Mouse (Mus musculus): ENCODE results near the gene Slc1a2. TPM values are rescaled to one million over a fixed set of nuclear protein-coding genes. Genes with fewer than 3 reads are reported as not detected.

The Slc1a2 gene
- polyA plus RNA-seq, 1 experiment, result 570 TPM

DNA sequence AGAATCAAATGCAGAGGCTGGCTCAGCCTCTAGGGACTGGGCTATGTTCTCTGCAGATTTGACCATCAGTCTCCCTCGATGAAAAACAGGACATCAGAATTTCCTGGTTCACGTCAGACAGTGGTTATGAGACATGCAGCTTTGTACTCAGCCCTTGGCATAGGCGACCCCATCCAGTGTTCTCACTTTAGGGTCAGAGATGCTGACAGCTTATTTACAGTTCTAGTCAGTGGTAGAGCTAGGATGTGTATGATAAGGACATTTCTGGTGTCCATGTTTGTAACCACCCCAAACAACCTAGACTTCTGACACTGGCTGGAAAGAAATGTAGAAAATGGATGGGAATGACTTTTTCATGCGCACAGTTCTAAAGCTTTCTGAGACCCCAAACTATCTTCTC, 53.6 kb downstream of the Slc1a2 start:
- no peak for DNase-seq (ENCODE audit: extremely low spot score in 1 of 2, low spot score in 1 of 2)

DNA sequence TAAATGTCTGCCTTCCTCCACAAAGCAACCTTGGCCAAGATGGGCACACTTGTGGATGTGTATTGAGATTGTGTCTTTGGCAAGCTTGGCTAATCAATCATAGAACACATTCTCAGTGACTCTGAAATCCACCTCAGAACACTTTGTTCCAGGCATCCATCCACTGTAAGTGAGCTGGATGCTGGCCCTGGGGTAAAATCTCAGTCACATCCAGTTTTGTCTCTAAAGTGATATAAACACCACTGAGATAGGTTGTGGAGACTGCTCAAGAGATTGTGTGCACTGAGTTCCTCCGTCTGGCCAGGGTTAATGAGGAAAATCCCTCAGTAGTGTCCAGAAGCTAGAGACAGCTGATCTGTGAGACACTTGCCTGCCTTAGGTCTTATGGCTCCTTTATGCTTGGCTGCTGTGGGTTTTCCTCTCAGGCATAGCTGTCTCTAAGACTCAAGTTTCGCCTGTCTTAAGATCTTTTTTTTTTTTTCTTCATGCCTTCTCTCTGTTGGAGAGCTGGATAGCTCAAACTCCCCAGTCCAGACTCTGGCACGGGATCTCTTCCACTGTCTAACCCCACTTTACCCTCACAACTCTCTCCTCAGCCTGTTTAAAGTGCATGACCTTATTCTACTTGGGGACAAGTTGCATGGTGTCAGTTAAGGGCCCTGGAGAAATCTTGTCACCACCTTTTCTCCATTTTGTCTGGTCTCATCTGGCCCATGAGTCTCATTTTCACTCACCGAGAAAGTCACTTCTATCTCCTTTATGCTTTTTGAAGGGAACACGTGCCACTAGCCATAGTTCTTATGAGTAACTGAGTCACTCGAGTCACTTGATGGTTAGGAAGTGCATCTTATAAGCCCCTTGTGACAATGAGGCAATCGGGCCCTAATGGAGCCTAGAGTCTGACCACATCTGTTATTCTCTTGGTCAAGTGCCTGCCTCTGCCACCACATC, 54.5 kb downstream of the Slc1a2 start:
- DNase-seq (ENCODE audit: extremely low spot score in 1 of 2, low spot score in 1 of 2), result no peak

DNA sequence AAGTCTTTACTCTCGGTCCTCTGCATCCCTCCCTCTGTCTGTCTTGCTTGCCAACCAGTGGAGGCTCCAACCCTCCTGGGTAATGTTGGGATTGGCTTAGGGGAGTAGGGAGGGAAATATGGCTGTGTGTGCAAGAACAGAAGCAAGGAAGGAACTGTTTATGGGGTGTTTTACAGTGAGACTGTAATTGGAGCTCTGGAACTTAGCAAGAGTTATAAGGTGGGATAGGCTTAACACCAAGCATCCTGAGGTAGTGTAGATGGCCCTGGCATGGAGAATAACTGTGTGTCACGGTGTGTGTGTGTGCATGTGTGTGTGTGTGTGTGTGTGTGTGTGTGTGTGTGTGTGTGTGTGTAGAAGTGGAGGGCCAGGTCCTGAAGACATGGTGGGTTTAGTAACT, 55.9 kb downstream of the Slc1a2 start:
- DNase-seq (ENCODE audit: extremely low spot score in 1 of 2, low spot score in 1 of 2), result no peak

DNA sequence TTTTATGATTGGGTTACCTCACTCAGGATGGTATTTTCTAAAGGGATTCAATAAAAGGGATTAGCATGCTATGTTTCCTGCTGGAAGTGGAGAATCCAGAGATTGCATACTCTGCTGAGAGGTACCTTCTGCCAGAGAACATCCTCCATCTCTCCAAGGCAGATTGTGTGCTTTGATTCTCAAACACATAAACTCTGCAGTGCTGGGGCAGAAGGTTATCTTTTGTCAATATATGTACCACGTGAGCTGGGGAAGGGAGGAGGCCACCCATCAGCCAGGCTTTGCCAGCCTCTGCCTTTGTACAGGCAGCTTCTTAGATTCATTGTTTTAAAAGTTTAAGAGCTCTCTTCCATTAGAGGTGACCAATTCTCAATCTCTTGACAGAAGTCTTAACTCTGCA, 57.3 kb downstream of the Slc1a2 start:
- DNase-seq (ENCODE audit: extremely low spot score in 1 of 2, low spot score in 1 of 2), result no peak

DNA sequence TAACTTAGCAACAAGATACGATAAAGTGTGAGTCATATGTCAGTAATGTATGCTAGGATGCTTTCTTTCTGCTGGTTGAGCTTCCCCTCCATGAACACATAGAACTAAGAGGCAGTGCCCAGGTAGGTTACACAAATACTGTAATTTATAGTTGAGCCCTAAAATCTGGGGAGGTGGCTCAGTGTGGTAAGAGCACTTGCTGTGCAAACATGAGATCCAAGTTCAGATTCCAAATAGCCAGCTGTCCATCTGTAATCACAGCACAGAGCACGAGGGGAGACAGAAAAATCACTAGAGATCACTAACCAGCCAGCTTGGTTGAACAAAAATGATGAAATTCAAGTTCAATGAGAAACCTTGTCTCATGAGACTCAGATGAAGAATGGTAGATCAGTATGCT, 63.4 kb downstream of the Slc1a2 start:
- DNase-seq (ENCODE audit: extremely low spot score in 1 of 2, low spot score in 1 of 2), result no peak

DNA sequence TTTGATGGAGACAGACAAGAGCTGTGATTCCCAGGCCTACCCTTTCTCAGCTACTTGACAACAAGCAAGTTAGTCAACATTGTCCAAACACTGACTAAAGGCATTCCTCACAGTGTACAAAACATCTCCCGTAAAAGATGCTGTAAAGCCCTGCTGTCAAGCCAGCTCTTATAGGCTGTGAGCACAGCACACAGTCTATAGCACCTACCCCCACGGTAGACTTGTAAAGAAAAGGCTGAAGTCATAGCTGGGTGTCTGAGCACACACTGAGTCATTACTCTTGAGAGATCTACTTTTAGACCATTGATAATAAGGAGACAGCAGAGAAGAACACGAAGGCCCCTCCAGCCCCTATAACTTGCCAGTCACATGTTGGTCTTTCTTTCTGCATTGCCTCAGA, 66.6 kb downstream of the Slc1a2 start:
- DNase-seq (ENCODE audit: extremely low spot score in 1 of 2, low spot score in 1 of 2), result peak; percentile 24 to 64

DNA sequence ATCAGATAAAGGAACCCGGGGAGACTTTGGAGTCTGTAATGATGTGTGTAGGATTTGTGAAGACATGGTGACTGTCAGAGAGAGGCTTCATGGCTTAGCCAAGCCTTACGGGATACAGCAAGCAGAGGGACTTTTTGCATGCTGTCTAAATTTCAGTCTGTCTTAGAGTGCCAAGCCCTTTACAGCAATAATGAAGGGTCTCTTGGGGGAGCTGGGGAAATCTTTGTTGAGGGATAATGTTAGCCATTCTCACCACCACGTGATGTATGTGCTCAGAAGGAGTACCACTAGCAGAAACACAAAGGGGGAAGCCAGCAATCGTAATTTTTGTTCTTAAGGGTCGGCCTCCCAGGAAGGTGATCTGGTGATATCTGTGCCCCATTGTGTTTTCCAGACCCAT, 71.9 kb downstream of the Slc1a2 start:
- DNase-seq (ENCODE audit: extremely low spot score in 1 of 2, low spot score in 1 of 2), result no peak

DNA sequence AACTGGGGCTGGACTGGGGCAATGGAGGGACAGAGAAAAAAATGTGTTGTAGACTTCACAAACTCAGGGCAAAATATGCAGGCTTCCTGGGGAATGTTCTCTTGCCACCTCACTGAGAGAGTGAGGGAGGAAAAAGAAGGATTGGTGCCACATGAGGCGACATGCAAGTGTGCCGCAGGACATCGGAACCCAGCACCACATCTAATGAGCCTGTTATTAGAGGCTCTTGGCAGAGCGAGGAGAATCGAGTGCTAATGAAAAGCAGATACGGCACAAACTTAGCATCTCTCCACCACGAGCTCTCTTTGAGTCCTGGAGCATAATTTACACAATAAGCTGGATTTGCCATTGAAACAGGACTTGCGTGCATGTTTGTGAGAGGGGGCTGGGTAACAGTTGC, 72.3 kb downstream of the Slc1a2 start:
- no peak for DNase-seq (ENCODE audit: extremely low spot score in 1 of 2, low spot score in 1 of 2)

DNA sequence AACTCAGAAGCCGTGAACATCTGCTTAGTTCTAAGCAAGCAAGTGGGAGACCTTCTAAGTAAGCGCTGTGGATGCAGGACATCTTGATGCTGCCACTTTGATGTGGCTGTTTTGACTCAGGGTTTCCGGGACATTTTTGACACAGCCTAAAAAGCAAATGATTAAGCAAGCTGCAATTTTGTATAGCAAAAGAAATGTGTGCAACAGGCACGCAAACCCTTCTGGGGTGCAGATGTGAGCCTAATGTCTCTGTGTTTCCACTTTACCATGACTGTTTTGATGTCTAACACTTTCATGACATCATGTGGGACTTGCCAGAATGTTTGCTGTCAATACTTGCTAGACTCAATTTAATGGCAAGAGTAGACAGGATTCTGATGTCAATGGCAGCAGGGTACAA, 74.7 kb downstream of the Slc1a2 start:
- DNase-seq (ENCODE audit: extremely low spot score in 1 of 2, low spot score in 1 of 2), result no peak

DNA sequence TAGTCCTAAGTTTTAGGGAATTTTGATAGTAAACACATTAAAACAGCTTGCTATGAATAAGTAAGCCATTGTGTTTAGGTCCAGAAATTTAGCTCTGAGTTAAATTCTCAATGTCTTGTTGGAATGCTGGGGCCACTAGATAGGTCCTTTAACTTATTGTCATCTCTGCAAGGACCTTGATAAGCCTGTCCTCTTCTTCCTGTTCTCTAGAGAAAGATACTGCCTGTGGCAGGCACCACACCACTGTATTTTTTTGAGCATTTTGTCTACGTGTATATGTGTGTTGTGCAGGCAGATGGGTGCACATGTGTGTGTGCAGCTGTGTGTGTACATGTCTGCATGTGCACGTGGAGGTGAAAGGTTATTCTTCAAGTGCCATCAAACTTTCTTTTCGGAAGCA, 75.6 kb downstream of the Slc1a2 start:
- no peak for DNase-seq (ENCODE audit: extremely low spot score in 1 of 2, low spot score in 1 of 2)

DNA sequence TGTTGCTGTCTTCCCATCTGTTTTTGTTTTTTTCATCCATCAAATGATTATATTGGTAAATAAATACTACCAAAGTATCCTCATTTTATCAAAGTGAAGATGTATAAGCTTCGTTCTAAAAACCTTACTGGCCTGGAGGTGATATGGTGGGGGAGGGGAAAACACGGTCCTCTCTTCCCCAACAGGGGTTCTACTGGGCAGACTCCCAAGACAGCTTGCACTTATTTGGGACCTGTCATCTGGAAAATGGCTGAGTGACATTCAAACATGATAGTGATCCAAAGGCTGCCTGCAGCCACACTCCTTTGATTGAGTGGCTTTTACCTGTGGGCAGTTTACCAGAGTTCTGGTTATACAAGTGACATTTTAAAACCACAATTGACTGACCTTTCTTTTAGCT, 76.6 kb downstream of the Slc1a2 start:
- no peak for DNase-seq (ENCODE audit: extremely low spot score in 1 of 2, low spot score in 1 of 2)

DNA sequence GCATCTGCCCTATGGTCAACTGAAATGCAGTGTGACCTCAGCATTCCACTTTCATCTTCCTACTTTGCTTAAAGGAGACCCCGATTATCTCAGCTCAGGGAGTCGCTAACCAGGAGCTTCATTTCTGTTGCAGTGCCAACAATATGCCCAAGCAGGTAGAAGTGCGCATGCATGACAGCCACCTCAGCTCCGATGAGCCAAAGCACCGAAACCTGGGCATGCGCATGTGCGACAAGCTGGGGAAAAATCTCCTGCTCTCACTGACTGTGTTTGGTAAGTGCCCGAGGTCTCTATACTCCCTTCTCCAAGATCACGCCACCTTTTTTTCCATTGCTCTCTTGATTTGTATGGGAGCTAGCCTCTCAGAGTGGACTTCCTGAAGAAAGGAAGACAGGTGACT, 77.4 kb downstream of the Slc1a2 start:
- no peak for DNase-seq (ENCODE audit: extremely low spot score in 1 of 2, low spot score in 1 of 2)

DNA sequence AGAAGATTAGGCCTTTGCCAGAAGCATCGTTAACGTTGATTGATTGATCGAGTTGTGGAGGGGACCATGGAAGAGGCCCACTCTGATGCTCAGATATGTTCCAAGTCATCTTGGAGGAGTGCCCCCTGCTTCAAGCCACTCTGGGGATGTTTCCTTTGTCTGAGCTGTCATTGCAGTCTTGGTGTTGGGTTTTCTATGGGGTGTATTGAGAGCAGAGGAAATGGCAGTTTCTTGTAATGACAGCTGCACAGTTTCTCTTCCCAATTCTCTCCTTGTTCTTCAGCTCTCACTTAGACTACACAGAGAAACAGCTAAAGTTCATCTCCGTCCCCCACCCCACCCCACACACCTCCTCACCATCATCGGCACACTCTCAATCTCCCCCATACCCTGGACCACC, 78.0 kb downstream of the Slc1a2 start:
- DNase-seq (ENCODE audit: extremely low spot score in 1 of 2, low spot score in 1 of 2), result no peak

DNA sequence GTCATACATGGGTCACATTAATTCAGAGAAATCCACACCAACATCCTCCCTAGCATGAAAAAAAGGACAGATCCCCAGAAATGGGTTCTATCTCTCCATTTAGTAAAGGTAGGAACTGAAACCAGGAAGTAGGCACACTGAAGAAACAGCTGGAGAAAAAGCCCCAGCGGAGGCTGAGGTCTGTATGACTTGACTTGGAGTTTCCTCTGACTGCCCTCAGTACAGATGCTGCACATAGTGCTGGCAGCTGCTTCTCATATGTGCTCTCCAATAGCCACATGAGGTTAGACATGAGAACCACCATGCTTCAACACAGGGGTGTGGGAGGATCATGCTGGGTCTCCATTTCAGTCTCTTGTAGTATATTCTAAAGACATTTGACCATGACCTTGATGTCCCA, 80.4 kb downstream of the Slc1a2 start:
- no peak for DNase-seq (ENCODE audit: extremely low spot score in 1 of 2, low spot score in 1 of 2)

DNA sequence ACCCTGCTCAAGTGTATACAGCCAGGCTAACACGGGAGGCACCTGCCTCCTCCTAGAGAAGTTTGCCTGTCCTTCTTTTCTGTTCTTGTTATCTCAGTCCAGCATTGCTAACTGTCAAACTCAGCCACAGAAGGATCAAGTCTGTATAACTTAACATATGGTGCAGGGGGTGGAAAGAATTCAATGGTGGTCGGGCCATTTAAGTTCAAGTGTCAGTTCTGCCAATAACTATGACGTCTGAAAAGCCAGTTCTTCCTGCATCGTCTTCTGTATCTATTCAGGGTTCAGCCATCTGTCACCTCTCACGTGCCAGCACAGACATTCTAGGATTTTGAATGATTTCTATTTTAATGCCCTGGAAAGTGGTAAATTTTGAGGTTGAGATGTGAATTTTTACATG, 84.2 kb downstream of the Slc1a2 start:
- peak; percentile 41 to 77 for DNase-seq (ENCODE audit: extremely low spot score in 1 of 2, low spot score in 1 of 2)

DNA sequence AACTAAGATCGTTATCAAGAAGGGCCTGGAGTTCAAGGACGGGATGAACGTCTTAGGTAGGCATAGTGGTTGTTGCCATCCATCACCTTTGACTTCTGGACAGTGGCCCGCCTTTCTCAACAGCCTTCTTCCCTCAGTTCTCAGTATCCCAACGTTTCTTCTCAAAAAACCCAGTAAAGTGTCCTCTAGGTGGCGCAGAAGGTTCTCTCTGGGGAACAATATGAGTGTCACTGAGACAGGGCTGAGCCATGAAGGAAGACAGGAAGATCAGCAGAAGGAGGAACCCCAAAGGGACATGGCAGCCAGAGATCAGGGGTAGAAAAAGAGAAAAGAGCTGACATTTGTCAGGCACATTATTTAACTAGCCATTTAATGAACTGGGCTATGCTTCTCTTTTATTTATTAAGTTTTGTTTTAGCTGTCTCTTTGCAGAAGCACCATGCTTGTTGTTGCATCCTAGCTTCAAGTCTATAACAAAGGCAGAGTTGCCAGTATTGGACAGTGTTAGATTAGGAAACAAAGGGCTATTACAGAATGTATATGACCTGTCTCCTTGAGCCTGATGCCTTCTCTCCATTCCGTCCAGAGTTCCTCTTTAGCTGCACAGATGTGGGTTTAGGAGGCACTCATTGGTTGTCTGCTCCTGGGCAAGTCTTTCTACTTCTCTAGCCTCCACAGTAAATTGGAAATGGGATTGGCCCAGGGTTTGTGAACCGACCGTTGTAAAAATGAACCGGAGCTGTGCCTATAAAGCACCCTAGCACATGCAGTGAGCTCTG, 85.6 kb downstream of the Slc1a2 start:
- peak; percentile 24 to 86 for DNase-seq (ENCODE audit: extremely low spot score in 1 of 2, low spot score in 1 of 2)

DNA sequence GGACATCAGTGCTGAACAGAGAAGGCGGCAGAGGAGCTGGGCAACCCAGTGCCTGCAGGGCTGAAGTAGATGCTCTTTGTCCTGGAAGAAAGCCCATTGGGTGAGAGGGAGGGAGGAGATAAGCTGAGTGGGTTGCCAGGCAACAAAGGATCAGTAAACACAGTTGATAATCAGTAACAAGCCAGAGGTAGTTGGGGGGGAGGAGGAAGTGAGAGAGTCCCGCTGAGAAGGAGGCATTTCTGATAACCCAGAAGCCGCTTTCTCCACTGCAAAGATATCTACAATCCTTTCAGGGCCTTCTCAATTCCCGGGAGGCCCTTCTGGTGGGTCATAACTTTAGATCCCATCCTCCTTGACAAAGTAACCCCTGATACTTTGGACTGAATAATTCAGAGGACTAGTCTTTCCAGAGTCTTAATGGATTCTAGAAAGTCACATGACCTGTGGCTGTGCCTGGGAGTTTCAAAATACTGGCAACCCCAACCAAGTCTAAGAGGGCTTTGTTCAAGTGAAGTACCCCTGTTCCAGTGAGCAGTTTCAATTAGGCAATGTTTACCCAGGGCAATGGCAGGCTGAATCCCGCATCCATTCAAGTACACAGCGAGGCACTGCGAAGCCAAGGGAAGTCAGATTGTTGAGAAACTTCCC, 86.9 kb downstream of the Slc1a2 start:
- peak in 1 of 2 experiments; percentile 34 for DNase-seq (ENCODE audit: extremely low spot score in 1 of 2, low spot score in 1 of 2)

DNA sequence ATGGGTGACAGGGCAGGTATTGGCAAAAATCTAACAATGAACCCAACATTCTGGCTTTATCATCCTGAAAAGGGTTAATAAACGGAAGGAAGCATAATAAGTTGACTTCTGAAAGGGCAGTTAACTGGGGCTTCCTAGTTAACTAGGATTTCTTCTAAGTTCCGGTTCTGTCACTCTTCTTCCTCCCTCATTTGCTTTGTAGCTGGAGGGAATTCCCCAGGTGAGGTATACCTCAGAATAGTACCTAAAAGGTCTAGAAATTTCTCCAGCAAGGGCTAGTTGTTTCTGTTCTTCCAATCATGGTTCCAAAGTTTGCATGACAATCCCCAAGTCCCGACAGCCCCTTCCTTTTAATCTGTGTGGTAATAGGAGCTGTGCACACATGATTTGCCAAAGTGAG, 89.3 kb downstream of the Slc1a2 start:
- no peak for DNase-seq (ENCODE audit: extremely low spot score in 1 of 2, low spot score in 1 of 2)

DNA sequence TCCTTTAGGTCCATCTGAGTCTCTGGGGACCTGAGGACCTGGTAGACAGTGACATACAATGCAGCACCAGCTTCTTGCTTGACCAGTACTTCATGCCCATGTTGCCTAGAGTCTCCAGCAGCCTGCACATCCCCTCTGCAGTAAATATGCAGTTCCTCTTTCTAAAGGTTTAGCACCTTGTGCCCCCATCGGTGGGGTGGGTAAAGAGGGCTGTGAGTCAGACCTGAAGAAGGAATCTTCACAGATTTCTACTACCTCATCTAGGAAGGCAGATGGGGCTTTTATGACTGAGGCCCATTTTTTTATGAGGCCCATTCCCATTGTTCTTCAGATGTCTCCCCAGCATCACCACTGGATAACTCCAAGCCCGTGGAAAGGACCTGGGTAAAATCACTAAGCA, 91.5 kb downstream of the Slc1a2 start:
- DNase-seq (ENCODE audit: extremely low spot score in 1 of 2, low spot score in 1 of 2), result no peak

DNA sequence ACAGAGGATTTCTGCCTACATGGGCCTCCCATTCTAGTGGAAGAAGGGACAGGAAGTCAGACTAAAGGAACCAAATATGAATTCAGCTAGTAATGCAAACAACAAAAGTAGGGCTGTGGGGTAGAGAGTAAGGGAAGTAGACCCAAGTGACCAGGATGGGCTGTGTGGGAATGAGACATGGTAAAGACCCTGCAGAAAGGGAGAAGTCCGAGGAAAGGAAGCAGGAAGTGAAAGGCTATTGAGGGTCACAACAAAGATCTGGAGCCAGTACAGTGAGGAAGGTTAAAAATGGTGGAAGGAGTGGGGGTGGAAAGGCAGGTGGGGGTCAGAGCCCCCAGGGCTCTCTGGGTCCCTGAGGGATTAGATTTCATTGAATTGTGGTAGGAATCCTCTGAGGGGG, 93.4 kb downstream of the Slc1a2 start:
- no peak for DNase-seq (ENCODE audit: extremely low spot score in 1 of 2, low spot score in 1 of 2)

DNA sequence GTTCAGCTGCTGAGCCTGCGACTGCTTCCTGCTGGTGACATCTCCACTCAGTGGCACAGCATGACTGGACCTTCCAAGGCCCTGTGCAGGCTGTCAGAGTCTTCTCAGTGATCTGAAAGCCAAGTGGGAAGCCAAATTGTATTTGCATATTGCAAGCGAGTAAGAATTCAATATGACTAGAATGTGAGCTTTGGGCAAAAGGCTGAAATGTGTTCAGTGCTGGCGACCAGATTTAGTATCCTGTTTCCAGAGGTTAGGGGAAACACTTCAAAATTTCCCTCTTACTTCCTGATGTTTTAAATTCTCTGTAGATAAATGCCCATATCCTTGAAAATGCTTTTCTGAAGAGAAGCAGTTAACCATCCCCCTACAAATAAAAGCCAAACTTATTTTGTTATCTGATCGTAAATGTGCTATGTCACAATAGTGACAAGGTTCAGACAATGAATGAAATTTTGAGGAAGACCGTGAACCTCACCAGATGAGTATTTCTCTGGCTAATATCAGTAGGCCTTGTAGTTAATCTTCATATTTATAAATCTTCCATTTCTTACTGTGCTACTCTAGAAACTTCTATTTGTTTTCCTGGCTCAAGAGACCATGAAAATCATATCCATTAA, 98.9 kb downstream of the Slc1a2 start:
- no peak for DNase-seq (ENCODE audit: extremely low spot score in 1 of 2, low spot score in 1 of 2)

All from frontal cortex, adult 2 months (tissue).